Mouse (Mus musculus) kidney, adult 9 months (tissue): ENCODE results near the gene Slc25a38.
"Not testable (repeated sequence)": the region's sequence is repeated elsewhere in the genome, so short reads cannot be mapped to it uniquely, and the experiment has no call there.

Experiments used
- DNase-seq: peaks from one replicate; pipeline ENCODE4 v3.0.0; 2022

Slc25a38 gene

DNA sequence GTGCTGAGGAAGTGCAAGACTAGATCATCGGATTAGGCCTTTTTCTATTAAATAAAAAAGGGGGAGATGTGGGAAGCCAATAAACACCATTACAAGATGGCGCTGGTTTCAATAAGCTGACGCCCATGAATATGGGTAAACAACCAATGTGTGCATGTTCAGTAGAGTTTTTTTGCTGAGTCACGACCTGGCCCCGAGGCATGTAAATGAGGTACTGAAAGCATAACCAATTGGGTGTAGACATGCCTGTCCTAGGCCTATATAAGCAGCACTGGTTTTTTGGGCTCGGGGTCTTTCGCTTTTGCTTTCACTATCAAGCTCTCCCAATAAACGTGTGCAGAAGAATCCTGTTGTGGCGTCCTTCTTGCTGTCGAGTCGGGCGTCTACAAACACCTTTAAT, 1.2 kb upstream of the Slc25a38 start:
- DNase-seq, result not testable (repeated sequence)

DNA sequence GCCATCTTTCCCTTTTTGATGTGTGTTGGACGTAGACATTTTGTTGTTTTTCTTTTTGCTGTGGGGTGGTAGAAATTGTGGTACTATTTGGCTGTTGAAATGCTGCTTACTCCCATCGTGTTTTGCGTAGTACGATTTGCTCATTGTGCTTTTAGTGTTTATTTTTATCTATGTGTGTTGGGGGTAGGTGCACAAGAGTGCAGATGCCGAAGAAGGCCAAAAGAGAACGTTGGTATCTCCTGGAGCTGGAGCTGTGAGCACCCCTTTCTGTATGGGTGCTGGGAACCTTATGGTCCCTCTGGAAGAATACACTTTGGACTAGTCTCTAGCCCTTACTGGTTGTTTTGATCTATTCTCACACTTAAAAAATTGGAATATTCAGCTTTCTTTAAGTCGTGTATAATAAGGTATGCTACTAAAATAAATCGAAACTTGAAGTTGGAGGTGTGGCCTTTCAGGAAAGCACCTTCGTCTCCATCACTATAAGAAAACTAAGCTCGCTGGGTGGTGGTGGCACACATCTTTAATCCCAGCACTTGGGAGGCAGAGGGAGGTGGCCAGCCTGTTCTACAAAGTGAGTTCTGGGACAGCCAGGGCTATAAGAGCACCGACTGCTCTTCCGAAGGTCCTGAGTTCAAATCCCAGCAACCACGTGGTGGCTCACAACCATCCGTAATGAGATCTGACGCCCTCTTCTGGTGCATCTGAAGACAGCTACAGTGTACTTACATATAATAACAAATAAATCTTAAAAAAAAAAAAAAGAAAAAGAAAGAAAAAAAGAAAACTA, 1.2 kb downstream of the Slc25a38 start:
- no peak for DNase-seq

DNA sequence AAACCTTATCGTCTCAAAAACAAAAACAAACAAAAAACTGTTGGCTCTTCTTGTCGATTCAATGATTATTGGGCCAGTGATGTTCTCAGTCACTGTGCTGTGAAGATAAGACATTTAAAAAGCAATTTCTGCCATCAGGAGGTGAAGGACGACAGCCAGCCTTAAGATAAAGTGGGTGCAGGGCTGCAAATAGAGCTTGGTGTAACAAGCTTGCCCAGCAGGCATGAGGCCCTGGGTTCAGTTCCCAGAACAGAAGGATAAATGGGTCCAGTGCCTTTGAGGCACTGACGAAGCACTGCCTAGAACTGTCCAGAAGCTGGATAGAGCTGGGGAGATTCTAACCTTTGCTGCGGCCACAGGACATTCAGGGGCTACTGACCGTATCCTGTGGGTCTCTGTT, 2.3 kb downstream of the Slc25a38 start:
- no peak for DNase-seq

DNA sequence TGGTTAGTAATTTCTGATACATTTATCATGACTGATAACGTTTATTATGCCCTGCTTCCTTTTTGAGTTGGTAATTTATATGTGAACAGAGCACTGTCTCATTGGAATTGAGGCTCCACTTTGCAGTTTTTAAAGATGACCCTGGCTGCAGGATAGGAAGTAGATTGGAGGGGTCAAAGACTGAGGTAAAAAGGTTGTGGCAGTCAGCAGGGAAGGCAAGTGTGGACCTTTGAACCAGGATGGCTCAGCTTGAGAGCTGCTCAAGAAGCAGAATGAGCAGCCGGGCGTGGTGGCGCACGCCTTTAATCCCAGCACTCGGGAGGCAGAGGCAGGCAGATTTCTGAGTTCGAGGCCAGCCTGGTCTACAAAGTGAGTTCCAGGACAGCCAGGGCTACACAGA, 3.3 kb downstream of the Slc25a38 start:
- DNase-seq, result peak; percentile 43

DNA sequence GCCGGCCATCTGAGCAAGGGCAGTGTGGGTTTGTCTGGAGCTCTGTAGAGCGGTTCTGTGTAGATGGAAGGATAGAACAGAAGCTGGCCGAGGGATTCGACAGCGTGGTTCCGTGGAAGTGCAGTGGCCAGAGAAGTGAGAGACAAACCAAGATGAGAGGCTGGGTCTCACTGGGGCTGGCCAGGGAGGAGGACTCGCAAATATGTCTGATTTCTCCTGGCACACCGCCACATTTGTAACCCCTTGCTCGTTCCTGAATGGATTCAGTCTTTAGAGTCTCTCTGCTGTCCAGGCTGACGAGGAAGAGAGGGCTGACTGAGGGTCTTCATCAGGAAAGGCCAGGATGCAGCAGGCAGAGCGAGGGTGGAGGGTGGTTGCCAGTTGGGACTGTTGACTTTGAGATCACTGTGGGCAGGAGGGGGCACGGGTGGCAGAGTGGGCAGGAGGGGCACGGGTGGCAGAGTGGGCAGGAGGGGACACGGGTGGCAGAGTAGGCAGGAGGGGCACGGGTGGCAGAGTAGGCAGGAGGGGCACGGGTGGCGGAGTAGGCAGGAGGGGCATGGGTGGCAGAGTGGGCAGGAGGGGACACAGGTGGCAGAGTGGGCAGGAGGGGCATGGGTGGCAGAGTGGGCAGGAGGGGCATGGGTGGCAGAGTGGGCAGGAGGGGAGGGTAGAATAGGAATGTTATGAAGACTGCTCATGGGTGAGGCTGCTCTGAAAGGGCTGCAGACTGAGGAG, 4.0 kb downstream of the Slc25a38 start:
- no peak for DNase-seq

DNA sequence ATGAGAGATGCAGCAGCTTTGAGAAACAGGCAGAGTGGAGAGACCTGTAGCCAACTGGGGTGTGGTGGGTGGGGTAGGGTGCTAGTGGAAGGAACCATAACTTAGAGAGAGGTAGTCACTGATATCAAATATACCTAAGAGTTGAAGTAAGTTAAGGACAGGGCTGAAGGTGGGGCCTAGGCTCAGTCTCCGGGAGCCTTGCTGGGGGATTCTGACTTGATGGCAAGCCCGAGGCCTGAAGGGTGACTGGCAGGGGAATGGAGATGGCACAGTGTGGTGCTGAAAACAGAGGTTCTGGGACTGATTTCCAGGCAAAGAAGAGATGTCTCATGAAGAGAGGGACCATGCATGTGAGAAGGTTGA, 4.6 kb downstream of the Slc25a38 start:
- no peak for DNase-seq

DNA sequence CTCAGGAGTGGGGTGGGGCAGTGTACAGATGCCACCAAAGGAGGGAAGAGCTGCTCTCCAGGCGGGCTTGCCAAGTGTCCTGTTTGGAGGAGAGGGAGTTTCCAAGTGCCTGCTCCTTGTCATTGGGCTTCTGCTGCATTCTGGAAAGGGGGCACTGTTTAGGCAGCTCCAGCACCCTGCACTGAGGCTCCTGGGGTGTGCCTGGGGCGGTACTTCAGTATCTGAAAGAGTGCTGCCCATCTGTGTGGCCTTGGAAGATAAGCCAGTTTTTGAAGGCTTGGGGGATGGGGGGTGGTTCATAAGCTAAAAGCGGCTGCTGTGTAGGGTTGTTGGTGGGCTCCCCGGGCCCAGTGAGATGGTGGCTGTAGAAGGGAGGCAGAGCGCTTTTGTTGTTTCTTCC, 5.4 kb downstream of the Slc25a38 start:
- DNase-seq, result no peak

DNA sequence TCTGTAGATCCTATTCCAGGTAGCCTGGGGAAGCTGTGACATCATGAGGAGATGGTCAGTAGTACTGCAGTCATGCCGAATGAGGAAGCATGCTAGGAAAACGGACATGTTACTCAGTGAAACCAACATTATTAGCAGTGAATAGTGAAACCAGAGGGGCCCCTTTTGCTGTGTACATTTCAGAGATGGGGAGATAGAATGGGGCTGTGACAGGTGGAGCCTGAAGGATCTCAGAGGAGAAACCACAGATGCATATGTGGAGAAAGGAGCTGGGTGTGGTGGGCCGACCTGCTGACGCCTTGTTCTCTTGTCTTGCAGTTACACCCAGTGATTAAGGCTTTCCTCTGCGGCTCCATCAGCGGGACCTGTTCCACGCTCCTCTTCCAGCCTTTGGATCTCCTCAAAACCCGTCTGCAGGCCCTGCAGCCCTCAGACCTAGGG, 6.0 kb downstream of the Slc25a38 start:
- no peak for DNase-seq

DNA sequence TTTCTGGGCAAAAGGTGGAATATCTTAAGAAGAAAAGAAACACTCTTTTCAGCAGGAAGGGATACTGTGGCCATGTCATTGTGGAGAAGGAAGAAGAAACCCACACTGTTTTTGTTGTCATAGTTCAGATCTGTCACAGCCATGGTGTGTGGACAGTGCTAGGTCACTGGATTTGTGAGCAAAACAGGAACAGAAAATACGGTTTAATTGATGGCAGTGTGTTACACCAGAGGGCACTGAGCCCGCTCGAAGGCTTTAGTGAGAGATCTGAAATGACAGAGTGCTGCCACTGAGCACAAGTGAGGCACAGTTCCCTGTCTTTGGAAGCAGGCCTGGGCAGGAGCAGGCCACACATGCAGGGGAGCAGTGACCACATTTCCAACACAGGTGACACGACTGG, 8.0 kb downstream of the Slc25a38 start:
- no peak for DNase-seq

DNA sequence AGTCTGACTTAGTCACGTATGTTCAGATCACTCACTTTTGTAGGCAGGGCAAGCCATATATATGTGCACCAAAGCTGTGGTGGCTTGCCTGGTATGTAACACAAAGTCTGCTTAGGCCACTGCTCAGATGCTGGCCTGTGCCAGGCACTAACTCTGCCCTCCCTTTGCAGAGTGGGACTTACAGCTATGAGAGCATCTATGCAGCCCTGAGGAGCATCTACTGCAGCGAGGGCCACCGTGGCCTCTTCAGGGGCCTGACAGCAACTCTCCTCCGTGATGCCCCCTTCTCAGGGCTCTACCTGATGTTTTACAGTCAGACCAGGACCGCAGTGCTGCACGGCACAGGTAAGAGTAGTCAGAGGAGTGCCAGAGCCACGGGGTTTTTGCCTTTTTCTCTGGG, 10.3 kb downstream of the Slc25a38 start:
- no peak for DNase-seq

DNA sequence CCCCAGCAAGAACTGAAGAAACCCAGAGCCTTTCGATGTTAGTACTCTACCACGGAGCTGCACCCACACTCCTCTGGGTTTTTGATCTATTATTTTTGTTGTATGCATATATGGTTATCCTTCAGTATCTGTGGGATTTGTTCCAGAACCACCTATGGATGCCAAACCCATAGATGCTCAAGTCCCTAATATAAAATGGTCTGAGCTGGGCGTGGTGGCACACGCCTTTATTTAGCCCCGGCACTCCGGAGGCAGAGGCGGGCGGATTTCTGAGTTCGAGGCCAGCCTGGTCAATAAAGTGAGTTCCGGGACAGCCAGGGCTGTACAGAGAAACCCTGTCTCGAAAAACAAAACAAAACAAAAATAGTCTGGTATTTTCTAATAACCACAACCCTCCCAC, 16.7 kb downstream of the Slc25a38 start:
- no peak for DNase-seq

DNA sequence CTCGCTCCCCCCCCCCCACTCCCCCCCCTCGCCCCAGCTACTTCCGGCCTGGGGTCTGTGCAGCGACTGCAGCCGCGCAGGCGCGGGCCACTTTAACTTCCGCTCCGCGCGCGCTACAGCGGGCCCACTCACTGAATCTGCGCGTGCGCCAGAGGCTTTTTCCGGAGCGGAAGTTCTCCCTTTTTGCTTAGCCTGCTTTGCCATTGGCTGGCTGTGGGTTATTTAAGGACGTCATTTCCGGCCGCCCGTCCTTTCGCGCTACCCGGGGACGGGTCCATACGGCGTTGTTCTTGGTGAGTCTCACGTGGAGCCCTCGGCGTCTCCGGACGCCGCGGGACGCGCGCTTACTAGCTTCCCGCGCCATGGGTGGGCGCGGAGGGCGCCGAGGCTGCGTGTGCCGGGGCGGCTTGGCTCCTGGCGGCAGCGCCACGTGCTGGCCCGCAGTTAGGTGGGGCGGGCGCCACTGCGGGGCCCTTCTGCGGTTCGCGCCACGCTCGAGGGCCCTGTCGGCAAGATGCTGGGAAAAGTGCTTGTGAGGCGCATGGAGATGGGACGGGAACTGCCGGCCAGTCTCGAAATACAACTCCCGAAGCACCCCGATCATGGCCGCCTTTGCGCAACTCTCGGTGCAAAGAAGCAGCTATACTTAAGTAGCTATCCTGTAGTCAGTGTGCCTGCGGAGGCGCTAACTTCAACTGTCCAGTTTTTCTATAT, 17.5 kb downstream of the Slc25a38 start, which contains the start of gene Rpsa:
TSS of gene Rpsa (plus strand) at position 152 of the 714 bp plus-strand sequence.
- peak; percentile 97 for DNase-seq

DNA sequence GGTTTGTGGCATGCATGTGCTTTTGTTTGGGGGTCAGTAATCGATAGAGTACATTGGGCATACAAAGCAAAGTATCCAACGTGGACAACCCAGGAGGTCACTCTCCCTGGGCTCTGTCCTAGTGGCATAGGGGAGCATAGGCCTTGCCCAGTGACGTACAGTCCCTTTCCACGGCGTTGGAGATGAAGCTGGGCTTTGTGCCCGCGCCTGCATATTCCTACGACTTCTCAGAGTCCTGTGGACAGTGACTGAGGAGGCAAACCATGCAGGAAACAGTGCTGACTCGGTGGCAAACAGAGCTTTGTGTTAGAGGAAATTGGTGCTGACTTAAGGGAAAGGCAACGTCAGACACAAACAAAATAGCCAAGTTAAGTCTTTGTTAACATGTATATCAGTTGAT, 19.1 kb downstream of the Slc25a38 start:
- no peak for DNase-seq

DNA sequence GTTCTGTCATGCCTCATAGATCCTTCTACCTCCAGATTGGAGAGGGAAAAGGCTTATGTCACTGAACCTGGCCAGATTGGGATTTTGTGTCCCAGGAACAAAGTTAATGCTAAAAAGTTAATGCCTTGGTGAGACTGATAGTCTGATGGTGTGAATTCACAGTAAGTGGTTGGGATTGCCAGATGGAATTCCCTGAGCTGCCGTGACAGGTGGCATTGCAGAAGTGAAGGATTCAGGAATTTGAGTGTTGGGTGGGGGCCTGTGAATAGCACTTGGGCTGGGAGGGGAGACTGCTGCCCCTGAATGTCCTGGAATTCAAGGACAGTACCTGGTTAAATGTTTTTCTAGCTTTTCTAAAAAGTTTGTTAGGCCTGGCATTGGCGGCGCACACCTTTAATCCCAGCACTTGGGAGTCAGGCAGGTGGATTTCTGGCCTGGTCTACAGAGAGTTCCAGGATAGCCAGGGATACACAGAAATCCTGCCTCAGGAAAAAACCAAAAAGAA, 21.7 kb downstream of the Slc25a38 start:
- DNase-seq, result no peak

DNA sequence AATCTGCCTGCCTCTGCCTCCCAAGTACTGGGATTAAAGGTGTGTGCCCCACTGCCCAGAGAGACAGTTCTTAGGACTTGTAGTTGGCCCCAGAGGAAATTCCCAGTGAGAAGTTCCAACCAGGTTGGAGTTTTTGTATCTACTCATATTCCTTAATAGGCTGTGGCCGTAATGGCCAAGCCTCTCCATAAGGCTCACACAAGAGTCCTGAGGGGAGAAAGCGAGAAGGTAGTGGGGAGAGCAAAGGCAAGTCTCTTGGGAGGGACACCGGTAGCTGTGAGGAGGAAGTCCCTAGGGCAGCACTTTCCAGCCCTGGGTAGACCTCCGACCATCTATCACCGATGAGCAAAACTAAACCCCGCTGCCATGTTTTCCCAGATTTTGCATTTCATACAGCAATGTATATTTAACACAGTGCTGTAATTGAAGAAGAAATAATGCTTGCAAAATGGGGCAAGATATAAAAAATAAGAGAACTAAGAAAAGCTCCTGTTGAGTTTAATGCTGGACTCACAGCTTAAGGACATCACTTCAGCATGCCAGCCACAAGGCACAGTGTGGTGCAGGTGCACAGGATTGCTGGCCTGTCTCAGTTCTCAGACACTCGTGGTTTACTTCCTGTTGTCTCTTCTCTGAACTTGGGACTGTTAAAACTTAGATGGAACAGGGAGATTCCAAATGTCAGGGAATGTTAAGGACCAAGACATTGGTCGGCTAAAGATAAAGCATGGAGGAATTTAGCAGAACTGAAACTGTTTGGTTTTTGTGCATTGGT, 23.0 kb downstream of the Slc25a38 start:
- no peak for DNase-seq

DNA sequence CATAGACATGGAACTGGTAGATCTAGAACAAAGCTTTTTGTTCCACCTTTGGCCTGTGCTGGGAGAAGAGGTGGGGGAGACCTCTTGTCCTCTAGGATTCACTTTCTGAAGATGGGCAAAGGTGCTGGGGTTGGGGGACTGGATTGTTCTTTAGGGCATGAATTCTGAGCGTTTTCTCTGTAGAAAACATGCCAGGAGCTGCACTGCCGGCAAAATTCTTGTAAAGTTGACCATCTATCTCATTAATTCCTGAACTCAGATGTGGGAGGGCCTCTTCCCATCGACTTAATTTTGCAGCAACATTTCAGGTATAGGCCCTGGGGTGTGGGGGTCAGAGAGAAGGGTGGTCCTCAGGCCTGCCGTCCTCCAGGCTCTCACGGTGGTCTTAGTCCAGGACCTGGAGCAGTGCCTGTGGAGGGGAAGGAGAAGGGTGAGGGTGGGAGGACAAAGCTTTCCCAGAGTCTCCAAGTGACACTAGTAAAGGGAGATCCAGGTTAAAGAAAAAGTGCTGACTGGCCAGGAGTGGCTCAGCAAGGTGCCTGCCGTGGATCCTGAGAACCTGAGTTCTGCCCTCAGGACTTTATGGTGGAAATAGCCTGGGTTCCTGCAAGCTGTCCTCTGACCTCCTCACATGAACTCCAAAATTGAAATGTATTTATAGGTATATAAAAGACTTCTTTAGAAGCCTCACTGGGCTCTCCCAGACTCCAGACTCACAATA, 23.7 kb downstream of the Slc25a38 start:
- DNase-seq, result no peak

DNA sequence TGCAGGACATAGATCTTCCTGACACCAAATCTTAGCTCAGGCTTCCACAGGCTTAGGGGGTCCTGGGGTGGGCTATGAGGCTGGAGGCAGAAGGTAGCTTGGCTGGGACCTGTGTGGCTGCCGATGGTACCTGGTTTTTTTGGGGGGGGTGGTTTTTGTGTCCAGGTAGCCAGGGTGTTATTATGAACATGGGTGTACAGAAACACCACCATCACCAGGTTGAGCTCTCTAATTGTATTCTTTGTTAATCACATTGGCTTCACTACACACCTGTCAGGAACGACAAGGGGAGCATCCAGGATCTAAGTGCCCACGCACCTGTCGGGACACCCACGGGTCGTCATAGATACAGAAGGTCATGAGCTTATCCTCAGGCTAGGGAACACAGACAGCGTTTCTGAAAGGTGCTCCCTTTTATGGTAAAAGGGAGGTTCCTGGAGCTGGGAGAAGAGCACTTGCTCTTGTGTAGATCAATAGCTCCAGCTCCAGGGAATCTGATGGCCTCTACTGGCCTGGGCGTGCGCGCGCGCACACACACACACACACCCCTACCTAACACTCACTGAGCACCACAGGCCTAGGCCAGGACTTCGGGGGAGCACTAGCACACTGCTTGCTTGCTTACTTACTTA, 24.5 kb downstream of the Slc25a38 start:
- DNase-seq, result no peak

DNA sequence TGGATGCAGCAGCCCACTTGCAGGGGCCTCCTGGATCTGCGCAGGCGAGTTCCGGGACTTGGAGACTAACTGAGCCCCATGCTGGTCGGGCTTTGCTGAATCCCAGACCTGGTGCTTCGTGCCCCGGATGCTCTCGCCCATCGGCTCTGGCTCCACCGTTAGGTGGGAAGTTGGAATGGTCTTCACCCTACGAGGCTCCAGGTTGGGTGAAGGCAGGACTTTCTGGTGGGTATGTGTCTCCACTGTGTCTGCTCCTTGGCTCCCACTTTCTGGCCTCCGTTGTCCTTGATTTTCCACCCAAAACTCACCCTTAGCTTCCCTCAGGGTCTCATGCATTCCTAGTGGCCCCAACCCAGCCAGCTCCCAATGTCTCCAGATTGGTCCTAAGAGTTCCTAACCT, 25.3 kb downstream of the Slc25a38 start:
- DNase-seq, result no peak

DNA sequence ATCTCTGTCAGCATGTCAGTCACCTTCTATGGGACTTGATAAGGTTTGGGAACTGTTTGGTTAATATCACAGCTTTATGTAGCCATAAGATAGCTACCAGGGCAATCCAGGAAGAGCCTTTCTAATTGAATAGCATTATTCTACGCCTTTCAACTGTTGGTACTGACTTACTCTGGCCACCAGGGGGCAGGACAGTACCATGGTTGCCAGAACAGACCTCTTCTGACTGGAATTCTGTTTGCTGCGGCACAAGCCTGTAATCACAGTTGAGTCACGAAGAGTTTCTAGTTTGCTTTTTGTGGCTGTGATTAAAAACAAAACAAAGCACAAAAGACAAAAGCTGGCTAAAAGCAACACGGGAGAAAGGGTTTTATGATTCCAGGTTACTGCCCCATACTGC, 30.5 kb downstream of the Slc25a38 start:
- peak; percentile 65 for DNase-seq

DNA sequence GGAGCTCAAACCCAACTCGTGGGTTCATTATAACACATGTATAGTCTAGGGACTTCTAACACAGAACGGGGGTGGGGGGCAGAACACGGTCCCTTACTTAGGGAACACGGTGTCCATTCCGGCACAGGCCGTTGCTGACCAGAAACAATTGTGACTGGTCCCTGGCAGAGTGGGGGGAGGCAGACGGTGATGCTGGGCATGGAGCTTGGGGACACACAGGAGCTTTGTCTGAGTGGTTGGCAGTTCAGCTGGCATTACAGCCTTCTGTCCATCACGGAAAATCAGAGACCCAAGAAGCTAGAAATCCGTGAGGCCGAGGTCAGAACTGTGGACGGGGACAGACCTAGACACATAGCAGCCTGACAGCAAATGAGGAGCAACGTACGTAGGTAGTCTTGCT, 34.3 kb downstream of the Slc25a38 start:
- no peak for DNase-seq

DNA sequence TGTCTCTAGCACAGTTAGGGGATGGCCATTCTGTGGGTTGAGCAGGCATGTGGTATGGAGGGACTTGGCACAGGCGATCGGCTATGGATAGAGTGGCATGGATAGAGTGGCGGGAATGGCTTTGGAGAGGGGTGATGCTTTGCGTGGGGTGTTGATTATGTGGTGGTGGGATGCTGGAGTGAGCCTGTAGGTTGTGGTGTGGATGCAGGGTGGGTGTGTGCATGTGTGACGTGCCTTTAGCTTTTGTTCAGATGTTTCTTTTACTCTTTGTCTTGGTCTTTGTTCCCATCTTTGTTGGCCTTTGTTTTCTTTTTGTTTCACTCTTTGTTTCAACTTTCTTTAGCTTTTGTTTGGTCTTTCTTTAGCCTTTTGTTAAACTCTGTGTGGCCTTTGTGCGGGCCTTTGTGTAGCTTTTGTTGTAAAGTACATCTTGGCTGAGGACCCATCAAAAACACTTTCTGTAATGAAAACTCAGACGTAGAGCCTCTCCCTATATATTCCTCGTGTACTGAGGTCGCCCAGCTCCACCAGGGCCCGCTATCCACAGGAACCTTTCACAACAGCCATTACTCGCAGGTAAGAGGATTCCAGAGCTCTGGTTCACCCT, 39.2 kb downstream of the Slc25a38 start, which contains the start of gene Mobp:
TSS of gene Mobp (plus strand) at position 486 of the 607 bp plus-strand sequence.
- DNase-seq, result no peak
